Mouse (Mus musculus) monocyte, adult 2 months (primary cell): Measurements from ENCODE around the gene Ccdc62.

Experiments
- DNase-seq, 2 experiments: peaks; one replicate each; pipeline ENCODE4 v3.0.0; 2022; ENCODE audit warnings: low spot score in 2 of 2, low read depth in 1 of 2

Gene Ccdc62

GRCm38 (mm10) chr5:123930508-123930989 is at the start of gene Ccdc62:
Ccdc62 (plus strand) TSS chr5:123930679.
- DNase-seq: peak; percentile 77 to 83

DNA sequence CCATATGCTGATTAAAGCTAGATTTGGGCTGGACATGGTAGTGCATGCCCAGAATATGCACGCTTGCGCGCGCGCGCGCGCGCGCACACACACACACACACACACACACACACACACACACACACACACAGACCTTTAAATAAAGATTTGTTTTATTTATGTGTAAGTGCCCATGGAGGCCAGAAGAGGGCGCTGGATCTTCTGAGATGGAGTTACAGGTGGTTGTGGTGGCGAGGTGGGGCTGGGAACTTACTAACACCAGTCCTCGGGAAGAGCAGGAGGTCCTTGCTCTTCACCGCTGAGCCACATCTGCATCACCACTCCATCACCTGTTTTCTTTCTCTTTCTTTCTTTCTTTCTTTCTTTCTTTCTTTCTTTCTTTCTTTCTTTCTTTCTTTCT is 49.7 kb upstream of the Ccdc62 start:
- no peak for DNase-seq

GRCm38 (mm10) chr5:123883891-123884290 is 46.6 kb upstream of the Ccdc62 start:
- no peak for DNase-seq

DNA sequence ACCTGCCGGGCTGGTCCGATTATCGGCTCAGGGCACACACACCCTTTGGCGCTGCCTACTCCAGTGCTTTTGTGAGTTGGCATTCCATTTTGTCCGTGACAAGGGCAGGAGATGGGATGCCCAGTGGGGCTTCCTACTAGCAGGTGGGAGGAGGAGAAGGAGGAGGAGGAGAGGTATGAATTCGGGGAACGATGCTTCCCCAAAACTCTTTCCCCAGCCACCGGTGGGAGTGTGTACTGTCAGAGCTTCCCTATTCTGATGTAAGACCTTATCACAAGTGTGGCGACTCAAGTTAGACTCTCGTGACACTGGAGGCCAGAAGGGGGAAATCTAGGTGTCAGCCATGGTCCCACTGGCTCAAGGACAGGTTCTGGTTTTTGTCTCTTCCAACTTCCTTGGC is 46.1 kb upstream of the Ccdc62 start:
- no peak for DNase-seq

DNA sequence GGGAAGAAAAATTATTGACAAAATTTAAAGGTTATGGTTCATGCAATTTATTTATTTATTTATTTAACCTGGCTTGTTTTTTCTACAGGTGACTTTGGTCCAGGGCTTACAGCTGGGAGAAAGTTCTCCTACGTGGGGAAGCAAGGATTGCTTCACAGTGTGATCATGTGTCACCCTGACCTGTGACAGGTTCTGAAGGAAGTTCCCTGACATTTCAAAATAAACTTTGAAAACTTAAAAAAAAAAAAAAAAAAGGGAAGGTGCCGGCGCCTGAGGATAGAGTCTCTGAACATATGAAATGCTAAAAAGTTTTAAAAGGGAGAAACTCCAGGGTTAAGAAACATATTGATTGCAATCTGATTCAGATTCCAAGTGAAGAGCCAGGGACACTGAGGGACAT is 44.1 kb upstream of the Ccdc62 start:
- no peak for DNase-seq

DNA sequence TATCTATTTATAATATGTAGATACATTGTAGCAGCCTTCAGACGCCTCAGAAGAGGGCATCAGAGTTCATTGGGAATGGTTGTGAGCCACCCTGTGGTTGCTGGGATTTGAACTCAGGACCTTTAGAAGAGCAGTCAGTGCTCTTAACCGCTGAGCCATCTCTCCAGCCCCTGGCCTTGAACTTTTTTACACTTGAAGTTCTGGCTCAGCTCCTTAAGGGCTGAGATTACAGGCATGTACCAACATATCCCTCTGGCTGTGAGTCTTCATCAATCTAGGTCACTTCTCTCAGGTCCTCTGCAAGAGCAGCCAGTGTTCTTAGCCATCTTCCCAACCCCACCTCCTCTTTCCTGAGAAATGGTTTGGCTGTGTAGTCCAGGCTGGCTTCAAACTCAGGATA is 40.2 kb upstream of the Ccdc62 start:
- no peak for DNase-seq

DNA sequence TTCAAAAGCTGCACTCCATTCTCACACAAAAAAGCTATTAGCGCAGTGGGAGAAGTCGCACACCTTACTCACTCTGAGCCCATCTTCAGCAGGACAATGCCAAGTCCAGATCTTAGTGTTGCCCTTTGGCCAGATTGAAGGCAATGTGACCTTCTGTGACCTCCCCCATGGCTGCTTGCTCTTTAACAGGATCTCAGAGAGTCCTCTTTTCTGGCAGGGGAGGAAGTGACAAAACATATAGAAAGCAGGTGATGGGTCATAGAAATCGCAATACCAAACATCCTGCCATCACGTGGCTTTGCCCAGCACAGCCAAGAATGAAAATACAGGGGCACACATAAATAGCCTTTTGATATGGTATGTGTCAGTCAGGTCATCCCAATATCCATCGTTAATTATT is 39.5 kb upstream of the Ccdc62 start:
- no peak for DNase-seq

GRCm38 (mm10) chr5:123891669-123892068 is 38.8 kb upstream of the Ccdc62 start:
- DNase-seq: peak in 1 of 2 experiments; percentile 58

- no peak for DNase-seq
Observed at GRCm38 (mm10) chr5:123893520-123893919, 37.0 kb upstream of the Ccdc62 start.

DNA sequence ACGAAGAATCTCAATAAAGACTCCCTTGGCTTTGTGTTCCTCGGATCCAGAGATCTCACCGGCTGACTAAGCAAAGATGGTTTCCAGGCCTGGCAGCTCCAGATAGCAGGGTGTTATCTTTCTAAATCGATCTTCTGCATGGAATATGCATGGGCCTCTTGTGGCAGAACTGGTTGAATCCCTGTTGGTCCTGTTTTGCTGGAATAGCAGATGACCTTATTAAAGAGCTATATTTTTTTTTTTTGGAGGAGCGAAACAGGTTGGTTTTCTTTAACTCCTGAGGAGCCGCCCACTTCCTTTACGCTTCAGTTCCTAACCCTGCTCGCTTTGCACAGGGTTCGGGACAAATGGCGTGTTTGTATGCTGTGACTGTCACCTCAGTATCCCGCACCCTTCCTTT is 34.1 kb upstream of the Ccdc62 start:
- DNase-seq: no peak

DNA sequence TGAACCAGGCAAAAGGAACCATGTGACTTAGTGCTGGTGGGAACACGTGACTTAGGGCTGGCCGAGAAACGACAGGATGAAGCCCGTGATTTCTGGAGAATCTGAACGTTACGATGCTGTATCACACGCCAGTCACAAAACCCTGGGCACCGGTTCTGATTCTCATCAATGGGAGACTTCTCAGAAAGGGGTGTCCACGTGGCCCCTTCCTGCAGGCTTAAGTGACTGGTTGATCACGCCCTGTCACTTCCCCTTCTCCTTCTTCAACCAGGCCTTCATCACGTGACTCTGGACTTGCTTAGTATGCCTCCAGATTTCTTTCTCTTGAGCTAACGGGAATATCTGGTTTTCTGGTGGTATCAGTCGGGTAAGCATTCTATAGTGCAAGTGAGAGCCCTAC is 33.1 kb upstream of the Ccdc62 start:
- DNase-seq: peak; percentile 31 to 43

DNA sequence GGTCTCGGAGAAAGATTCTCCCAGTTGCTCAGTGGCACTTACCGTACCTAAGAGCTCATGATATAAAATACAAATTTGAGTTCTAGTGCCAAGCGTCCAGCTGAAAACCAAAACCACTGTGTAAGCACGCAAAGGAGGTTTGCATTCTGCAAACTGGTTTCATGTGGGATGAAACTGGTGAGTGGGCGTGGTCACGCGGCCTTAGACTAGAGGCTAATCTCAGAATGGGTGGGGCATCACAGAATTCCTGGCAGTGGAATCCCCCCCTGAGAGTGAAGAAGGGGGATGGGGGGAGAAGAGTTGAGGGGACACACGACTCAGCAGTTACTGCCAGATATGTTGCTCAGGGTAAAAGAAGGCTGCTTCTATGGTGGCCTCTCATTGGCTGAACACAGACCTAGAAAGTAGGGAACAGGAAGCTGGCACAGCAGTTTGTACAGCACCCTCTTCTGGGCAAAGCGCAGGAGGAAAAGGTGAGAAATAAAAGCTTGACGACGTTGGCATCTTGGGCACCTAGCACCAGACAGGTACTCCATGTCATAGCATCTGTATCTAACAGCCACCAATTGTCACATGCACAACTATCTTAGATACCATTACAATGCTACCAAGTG is 26.3 kb upstream of the Ccdc62 start:
- no peak for DNase-seq

DNA sequence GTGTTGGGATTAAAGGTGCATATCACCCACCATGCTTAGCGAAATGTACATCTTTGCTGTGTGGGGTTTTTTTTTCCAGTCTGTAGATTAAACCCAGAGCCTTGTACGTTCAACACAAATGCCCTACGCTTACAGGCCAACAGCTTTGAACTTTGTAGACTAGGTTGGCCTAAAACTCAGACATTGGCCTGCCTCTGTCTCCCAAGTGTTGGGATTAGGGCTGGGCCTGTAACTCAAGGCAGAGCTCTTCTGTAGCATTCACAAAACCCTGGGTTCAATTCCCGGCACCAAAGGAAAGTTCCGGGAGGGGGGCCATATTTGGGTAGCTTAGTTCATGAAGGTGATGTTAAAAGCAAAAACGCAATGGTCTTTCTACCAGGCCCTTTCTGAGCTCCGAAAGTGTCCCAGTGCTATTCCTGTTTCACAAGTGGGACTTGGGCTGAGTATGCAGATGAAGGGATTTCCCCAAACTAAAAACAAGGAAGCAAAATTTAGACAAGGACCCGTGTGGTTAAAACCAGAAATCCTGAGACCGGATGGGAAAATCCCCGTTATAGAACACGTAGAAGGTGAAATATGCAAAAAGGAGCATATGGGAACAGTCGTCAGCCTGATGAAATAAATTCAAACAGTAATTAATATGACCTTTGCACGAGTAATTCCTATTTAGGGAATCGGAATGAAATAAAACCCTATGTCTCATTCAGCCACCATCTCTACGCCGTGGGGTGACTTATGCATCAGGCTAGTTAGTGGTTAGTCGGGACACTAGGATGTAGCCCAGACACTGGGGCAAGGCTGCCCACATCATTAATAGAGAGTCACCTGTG is 24.1 kb upstream of the Ccdc62 start:
- DNase-seq: no peak

DNA sequence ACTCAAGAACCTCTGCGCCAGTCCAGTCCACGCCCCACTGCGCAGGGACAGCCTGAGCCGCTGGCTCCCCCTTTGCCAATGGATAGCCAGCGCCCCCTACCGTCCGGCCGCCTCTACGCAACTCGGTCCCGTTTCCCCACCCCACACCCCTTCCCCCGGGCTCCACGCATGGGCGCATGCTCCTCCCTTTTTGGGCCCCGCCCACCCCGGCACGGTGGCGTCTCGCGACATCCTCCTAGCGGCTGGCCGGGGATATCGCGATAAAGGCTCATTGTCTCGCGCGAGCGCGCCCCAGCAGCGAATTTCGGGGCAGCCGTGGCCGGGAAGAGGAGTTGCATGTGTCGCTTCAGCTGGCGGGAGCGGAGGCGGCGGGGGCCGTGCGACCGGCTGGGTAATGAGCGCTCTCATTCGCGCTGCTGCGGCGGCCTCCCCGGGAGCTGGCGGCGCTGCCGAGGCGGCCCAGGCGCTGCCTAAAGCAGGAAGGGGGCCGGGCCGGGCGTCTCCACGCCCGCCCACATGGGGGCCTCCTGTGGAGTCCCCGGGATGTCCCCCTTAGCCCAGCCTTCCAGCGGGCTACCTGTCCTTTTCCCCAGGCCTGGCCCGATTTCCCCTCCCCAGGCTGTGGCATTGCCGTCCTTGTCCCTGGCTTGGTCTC is 23.4 kb upstream of the Ccdc62 start, which contains the start of gene Denr:
Gene Denr, plus strand, starts transcription at position 200 of the 655 bp plus-strand sequence.
- peak; percentile 96 to 100 for DNase-seq

- no peak for DNase-seq
Observed at GRCm38 (mm10) chr5:123907631-123907977, 22.9 kb upstream of the Ccdc62 start.

GRCm38 (mm10) chr5:123914852-123915251 is 15.6 kb upstream of the Ccdc62 start:
- DNase-seq: no peak

DNA sequence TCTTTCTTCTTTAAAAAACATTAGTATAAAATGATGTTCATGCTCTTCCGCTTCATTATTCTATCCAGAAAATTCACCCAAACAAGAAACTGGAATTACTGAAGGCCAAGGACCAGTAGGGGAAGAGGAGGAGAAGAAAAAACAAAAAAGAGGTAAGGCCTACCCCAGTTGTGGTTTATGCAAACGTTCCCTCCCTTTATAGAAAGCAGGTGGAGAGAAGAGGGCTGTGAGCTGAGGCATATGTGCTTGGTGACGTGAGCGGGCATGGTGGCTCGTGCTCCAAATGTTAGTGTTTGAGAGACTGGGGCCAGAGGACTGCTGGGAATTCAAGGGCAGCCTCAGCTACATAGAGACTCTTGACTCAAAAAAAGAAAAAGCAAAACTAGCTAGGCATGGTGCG is 8.4 kb upstream of the Ccdc62 start:
- DNase-seq: no peak

- DNase-seq: no peak
Observed at GRCm38 (mm10) chr5:123927118-123927517, 3.4 kb upstream of the Ccdc62 start, which contains the start of gene Gm43518. Gm43518 (plus strand) TSS chr5:123927418.

GRCm38 (mm10) chr5:123931131-123931530 is 652 bp downstream of the Ccdc62 start:
- no peak for DNase-seq

DNA sequence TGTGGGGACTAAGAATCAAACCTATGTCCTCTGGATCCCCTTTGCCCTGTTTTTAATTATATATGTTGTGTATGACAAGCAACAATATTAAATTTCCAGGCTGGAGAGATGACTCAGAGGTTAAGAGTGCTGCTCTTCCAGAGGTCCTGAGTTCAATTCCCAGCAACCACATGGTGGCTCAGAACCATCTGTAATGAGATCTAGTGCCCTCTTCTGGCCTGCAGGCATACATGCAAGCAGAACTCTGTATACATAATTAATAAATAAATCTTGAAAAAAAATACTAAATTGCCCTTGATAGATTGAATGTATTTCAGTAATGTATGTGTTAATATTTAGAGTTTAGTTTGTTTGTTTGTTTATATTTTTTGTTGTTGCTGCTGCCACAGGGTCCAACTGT is 2.4 kb downstream of the Ccdc62 start:
- no peak for DNase-seq

- DNase-seq: no peak
Observed at GRCm38 (mm10) chr5:123933556-123933955, 3.1 kb downstream of the Ccdc62 start.
